Mouse (Mus musculus): Measurements from ENCODE around the gene Corin.

GRCm38 (mm10) chr5:72501763-72502162 is 2.5 kb downstream of the Corin start:
- TF ChIP-seq CTCF (IDR thresholded peaks at IDR 0.05; ENCODE audit: borderline replicate concordance, control insufficient read depth, extremely low read depth, insufficient read depth, low read length, poor library complexity) (no peak), POLR2A (IDR thresholded peaks at IDR 0.05; ENCODE audit: control insufficient read depth, extremely low read depth, insufficient read depth, low read length, poor library complexity) (no peak)

Measured in thymus, adult 2 months (tissue).